Mouse (Mus musculus) stomach, embryonic 14.5 days (tissue): Measurements from ENCODE around the gene Fbxw4. TPM values are rescaled to one million over a fixed set of nuclear protein-coding genes. Genes with fewer than 3 reads are reported as not detected.

Source experiments
- ATAC-seq: fragments of 200-750 bp; cut with Nextera tagmentation; 2 replicates; pipeline ENCODE4 v1.8.0; 2017; ENCODE audit warnings: low read depth, moderate TSS enrichment; ENCODE audit not compliant: insufficient number of reproducible peaks, insufficient read depth, low FRiP score
- H3K27ac ChIP-seq: fragments of 300-500 bp; sonication (generic); 2 replicates; pipeline ENCODE4 v1.5.1; 2014; ENCODE audit warnings: mild to moderate bottlenecking, low read length, moderate library complexity, mixed read lengths
- H3K27me3 ChIP-seq: fragments of 300-500 bp; sonication (generic); 2 replicates; pipeline ENCODE4 v1.6.1; 2014; ENCODE audit warnings: low read length, control low read depth, mixed read lengths; ENCODE audit not compliant: control insufficient read depth, insufficient read depth
- H3K36me3 ChIP-seq: fragments of 300-500 bp; sonication (generic); 2 replicates; pipeline ENCODE4 v1.6.1; 2014; ENCODE audit warnings: mild to moderate bottlenecking, control low read depth, low read length, moderate library complexity, mixed read lengths; ENCODE audit not compliant: control insufficient read depth, insufficient read depth
- H3K4me1 ChIP-seq: fragments of 300-500 bp; sonication (generic); 2 replicates; pipeline ENCODE4 v1.6.1; 2014; ENCODE audit warnings: low read length, control low read depth, mixed read lengths; ENCODE audit not compliant: control insufficient read depth, insufficient read depth
- H3K4me2 ChIP-seq: fragments of 300-500 bp; sonication (generic); replicated peaks from 2 replicates; pipeline ENCODE4 v1.6.1; 2014; ENCODE audit warnings: low read depth, low read length, control low read depth
- H3K4me3 ChIP-seq: fragments of 300-500 bp; sonication (generic); 2 replicates; pipeline ENCODE4 v1.5.1; 2014; ENCODE audit warnings: low read depth, low read length, control low read depth
- H3K9ac ChIP-seq: fragments of 300-500 bp; sonication (generic); replicated peaks from 2 replicates; pipeline ENCODE4 v1.6.1; 2014; ENCODE audit warnings: low read depth, mild to moderate bottlenecking, control low read depth, low read length, moderate library complexity, mixed read lengths
- H3K9me3 ChIP-seq: fragments of 300-500 bp; sonication (generic); 2 replicates; pipeline ENCODE4 v1.6.1; 2016; ENCODE audit warnings: low read depth, low read length, control low read depth; ENCODE audit not compliant: control insufficient read depth
- WGBS: fragments of 180-500 bp; shearing (Covaris S2); extraction: QIAGEN DNeasy Blood & Tissue Kit; methylation state at CpG from one replicate; pipeline ENCODE4 v1.1.7; 2014; 5-methylcytosine and 5-hydroxymethylcytosine counted together
- polyA plus RNA-seq: library from polyadenylated mRNA; unstranded; fragments of >200 nt; fragmentation: Nextera tagmentation; extraction: Ambion mirVana; gene quantifications from 2 replicates; pipeline ENCODE4 v1.2.1, GENCODE M21; 2014

Gene Fbxw4
- polyA plus RNA-seq, 1 experiment from 2014 or later, result 9.4 TPM

- 70% methylated on average over 3 of the region's 3 CpGs for WGBS
These were observed 73.3 kb downstream of the Fbxw4 start for GRCm38 (mm10) chr19:45586850-45587249.

GRCm38 (mm10) chr19:45584856-45585620 lies 75.1 kb downstream of the Fbxw4 start:
- Histone ChIP-seq H3K36me3 (no peaks in the 10 kb centered on the region; the same call in 1 of the 2 replicates), H3K9me3 (no peaks in the 10 kb centered on the region; the same call in 1 of the 2 replicates), H3K27ac (no peak overlapping the region), H3K4me2 (no peak overlapping the region), H3K4me3 (no peak overlapping the region), H3K9ac (no peak overlapping the region), H3K4me1 (0 out of 2 replicates have a peak, but pooled peaks cover 2% of the 10 kb centered on the region), H3K27me3 (no peaks in the 10 kb centered on the region)
- ATAC-seq, result no peak
- WGBS, result 69% methylated on average over 9 of the region's 9 CpGs

More at GRCm38 (mm10) chr19:45586850-45587249, 73.3 kb downstream of the Fbxw4 start:
- no peak for ATAC-seq
- Histone ChIP-seq H3K36me3 (no peaks in the 10 kb centered on the region), H3K27ac (no peak overlapping the region), H3K4me2 (no peak overlapping the region), H3K9me3 (no peaks in the 10 kb centered on the region), H3K27me3 (no peaks in the 10 kb centered on the region), H3K4me3 (no peak overlapping the region), H3K9ac (no peak overlapping the region), H3K4me1 (peaks cover 3% of the 10 kb centered on the region)

- no peak for ATAC-seq
- Histone ChIP-seq H3K4me1 (0 out of 2 replicates have a peak, but pooled peaks cover 2% of the 10 kb centered on the region), H3K27me3 (no peaks in the 10 kb centered on the region), H3K4me2 (no peak overlapping the region), H3K36me3 (peaks cover 13% of the 10 kb centered on the region; the same call in 1 of the 2 replicates), H3K9me3 (no peaks in the 10 kb centered on the region; the same call in 1 of the 2 replicates), H3K4me3 (no peak overlapping the region), H3K27ac (no peak overlapping the region), H3K9ac (no peak overlapping the region)
- 88% methylated on average over 6 of the region's 6 CpGs for WGBS
These were observed 77.0 kb downstream of the Fbxw4 start for GRCm38 (mm10) chr19:45583136-45583535.

DNA sequence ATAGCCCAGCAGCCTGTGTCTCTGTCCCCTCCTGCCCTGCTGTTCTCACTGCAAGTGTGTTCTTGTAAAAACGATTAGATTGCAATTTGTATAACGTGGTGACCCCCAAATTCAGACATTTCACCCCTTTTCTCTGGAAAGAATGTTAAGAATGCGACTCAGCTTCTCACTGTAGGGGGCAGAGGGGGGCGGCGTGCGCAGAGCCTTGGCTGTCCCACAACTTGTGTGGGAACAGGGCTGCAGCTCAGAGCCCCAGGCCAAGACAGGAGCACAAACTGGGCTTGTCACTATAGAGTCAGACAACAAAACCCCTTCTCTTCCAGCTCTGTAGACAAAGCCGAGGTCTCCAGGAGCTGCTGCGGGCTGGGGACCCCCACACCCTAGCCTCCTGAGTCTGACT lies 78.0 kb downstream of the Fbxw4 start:
- peaks cover 17% of the 10 kb centered on the region; the same call in 1 of the 2 replicates for H3K36me3 ChIP-seq
- no peaks in the 10 kb centered on the region; the same call in 1 of the 2 replicates for H3K9me3 ChIP-seq
- H3K27ac ChIP-seq, result no peak overlapping the region
- 0 out of 2 replicates have a peak, but pooled peaks cover 2% of the 10 kb centered on the region for H3K4me1 ChIP-seq
- ATAC-seq, result no peak
- no peak overlapping the region for H3K9ac ChIP-seq
- no peak overlapping the region for H3K4me3 ChIP-seq
- 21% methylated on average over 8 of the region's 8 CpGs for WGBS
- no peak overlapping the region for H3K4me2 ChIP-seq
- H3K27me3 ChIP-seq, result no peaks in the 10 kb centered on the region

DNA sequence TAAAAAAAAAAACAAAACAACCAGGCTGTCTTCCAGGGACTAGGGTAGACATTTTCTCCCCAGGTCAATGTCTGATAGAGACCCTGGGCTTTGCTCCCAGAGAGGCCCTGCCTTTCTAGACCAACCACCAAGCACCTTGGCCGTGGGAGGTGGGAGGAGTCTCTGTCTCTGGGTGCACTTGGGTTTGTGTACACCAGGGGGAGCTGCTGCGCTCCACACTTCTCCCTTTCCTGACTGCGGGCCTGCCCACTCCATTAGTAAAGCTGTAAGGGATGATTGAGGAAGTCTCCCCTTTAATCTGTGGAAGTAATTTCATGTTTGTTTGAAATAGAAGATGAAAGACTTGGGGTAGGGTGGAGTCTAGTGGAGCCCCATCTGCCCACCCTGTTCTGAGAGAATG lies 78.9 kb downstream of the Fbxw4 start:
- WGBS, result 59% methylated on average over 3 of the region's 3 CpGs
- Histone ChIP-seq H3K4me2 (no peak overlapping the region), H3K4me1 (peaks cover 6% of the 10 kb centered on the region), H3K9me3 (no peaks in the 10 kb centered on the region; the same call in 1 of the 2 replicates), H3K36me3 (peaks cover 17% of the 10 kb centered on the region; the same call in 1 of the 2 replicates), H3K4me3 (no peak overlapping the region), H3K27ac (no peak overlapping the region), H3K9ac (no peak overlapping the region), H3K27me3 (no peaks in the 10 kb centered on the region)
- no peak for ATAC-seq

DNA sequence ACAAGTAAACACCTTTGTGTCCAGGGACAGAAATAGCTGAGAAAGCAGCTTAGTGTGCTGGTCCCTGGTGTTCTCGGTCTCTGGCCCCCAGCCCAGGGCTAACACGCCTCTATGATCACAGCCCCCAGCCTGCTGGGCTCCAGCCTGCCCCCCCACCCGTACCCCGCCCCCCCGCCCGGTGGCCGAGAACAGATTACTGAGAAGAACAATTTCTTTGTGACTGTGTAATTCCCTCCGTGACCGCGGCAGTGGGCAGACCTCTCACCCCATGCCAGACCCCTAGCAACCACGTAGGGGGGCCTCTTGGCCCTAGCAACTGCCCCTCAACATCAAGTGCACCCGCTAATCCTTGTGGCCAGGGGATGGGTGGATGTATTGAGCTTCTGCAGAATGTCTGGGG lies 79.9 kb downstream of the Fbxw4 start:
- no peak overlapping the region for H3K4me2 ChIP-seq
- H3K27ac ChIP-seq, result no peak overlapping the region
- no peaks in the 10 kb centered on the region for H3K27me3 ChIP-seq
- peaks cover 17% of the 10 kb centered on the region for H3K4me1 ChIP-seq
- peaks cover 17% of the 10 kb centered on the region; the same call in 1 of the 2 replicates for H3K36me3 ChIP-seq
- no peak overlapping the region for H3K4me3 ChIP-seq
- H3K9me3 ChIP-seq, result no peaks in the 10 kb centered on the region; the same call in 1 of the 2 replicates
- H3K9ac ChIP-seq, result no peak overlapping the region
- WGBS, result 79% methylated on average over 12 of the region's 12 CpGs
- no peak for ATAC-seq

DNA sequence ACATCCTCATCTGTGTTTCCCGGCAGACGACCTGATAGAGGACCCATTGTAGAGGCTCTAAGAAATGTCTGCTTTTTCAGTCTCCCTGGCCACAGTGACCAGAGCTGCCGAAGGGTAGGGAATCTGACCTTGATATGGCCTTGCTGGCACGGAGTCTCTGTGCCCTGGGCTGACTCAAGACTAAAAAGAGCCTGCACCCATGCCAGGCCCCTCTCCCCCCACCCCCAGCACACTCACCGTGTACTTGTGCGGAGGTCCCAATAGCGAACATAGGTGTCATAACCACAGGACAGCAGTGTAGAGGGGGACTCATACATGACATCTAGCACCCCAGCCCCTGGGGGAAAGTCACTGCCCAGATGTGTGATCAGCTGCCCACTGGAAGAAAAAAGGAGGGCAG lies 80.7 kb downstream of the Fbxw4 start:
- Histone ChIP-seq H3K27me3 (no peaks in the 10 kb centered on the region), H3K36me3 (peaks cover 17% of the 10 kb centered on the region; the same call in 1 of the 2 replicates), H3K4me3 (no peak overlapping the region), H3K4me2 (no peak overlapping the region), H3K27ac (no peak overlapping the region), H3K4me1 (peaks cover 20% of the 10 kb centered on the region), H3K9ac (no peak overlapping the region), H3K9me3 (no peaks in the 10 kb centered on the region; the same call in 1 of the 2 replicates)
- WGBS, result 87% methylated on average over 7 of the region's 7 CpGs
- no peak for ATAC-seq

DNA sequence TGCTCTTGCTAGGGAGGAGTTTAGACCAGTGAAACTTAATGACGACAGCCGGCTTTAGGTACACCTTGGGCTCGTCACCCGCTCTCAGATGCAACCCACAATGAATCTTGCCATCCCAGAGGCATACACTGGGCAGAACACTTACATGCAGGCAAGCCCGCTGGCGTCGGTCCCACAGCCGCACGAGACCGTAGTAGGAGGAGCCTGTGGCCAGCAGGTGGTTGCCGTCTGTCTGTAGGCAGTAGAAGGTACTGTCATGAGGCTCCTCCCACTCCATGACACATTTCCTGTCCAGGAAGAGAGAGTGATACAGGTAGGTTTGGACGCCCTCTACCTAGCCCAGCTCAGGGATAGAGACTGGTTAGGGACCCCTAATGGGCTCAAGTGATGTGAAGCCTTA lies 81.1 kb downstream of the Fbxw4 start:
- WGBS, result 68% methylated on average over 12 of the region's 12 CpGs
- peaks cover 20% of the 10 kb centered on the region for H3K4me1 ChIP-seq
- H3K4me3 ChIP-seq, result no peak overlapping the region
- H3K9ac ChIP-seq, result no peak overlapping the region
- no peak overlapping the region for H3K27ac ChIP-seq
- no peaks in the 10 kb centered on the region; the same call in 1 of the 2 replicates for H3K9me3 ChIP-seq
- H3K36me3 ChIP-seq, result peaks cover 17% of the 10 kb centered on the region; the same call in 1 of the 2 replicates
- no peak overlapping the region for H3K4me2 ChIP-seq
- ATAC-seq, result no peak
- no peaks in the 10 kb centered on the region for H3K27me3 ChIP-seq
